Mouse (Mus musculus): ENCODE measurements around the gene Igsf11. TPM values are rescaled to one million over a fixed set of nuclear protein-coding genes. Genes with fewer than 3 reads are reported as not detected.
A peak's percentile ranks its signal among the peaks of the same experiment; 100 is the strongest.

The Igsf11 gene
- polyA plus RNA-seq, 1 experiment from 2014 or later = 0.31 TPM

DNA sequence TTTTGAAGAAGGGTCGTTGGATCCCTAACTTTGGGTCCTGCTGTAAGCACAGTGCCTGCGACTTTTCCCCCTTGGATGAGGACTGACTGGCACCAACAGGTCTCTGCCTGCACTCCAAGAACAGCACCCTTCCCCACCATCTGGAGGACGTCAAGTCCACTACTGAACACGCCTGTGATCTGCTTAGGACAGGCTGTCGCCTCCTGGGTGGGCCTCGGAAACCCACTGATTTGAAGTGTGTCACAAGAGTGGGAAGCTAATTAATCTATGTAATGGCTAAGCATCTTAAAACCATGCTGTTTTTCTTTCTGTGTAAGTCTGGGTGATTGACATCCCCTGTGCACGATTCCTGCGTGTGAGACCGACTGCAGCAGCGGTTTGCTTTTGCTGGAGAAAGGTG, 13.4 kb downstream of the Igsf11 start:
- 63% methylated on average over 10 of the region's 10 CpGs for WGBS
- Histone ChIP-seq H3K27me3 (replicated peaks) (peaks cover 41% of the 10 kb centered on the region), H3K36me3 (no peaks in the 10 kb centered on the region), H3K4me3 (no peak overlapping the region), H3K9me3 (replicated peaks) (no peaks in the 10 kb centered on the region), H3K9ac (no peak overlapping the region), H3K4me2 (no peak overlapping the region), H3K4me1 (replicated peaks) (no peaks in the 10 kb centered on the region), H3K27ac (ENCODE audit: poor library complexity, severe bottlenecking) (no peak overlapping the region)
- no peak for ATAC-seq (ENCODE audit: insufficient number of reproducible peaks, low FRiP score)

DNA sequence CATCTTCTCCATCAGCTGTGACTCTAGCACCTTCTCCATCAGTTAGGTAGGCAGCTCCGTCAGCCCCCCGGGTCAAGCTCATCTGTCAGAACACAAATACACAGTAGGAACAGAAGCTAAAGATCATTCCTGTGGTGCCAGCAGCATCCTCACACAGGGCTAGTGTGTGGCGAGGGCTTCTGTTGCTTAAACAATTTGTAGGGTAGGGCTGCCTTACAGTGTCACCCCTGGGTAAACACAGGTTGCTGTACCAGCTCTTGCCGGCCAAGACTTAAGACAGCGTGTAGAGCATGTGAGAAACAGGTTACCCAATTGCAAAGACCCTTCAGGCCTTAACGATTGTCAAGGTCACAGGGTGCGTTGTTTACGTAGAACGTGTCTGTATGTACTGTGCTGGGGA, 15.8 kb downstream of the Igsf11 start:
- Histone ChIP-seq H3K27me3 (replicated peaks) (peaks cover 31% of the 10 kb centered on the region), H3K27ac (ENCODE audit: poor library complexity, severe bottlenecking) (no peak overlapping the region), H3K9me3 (replicated peaks) (no peaks in the 10 kb centered on the region), H3K4me2 (no peak overlapping the region), H3K4me1 (replicated peaks) (peaks cover 4% of the 10 kb centered on the region; the same call in 1 of the 2 replicates), H3K9ac (no peak overlapping the region), H3K4me3 (no peak overlapping the region), H3K36me3 (no peaks in the 10 kb centered on the region)
- 76% methylated on average over 9 of the region's 9 CpGs for WGBS
- ATAC-seq (ENCODE audit: insufficient number of reproducible peaks, low FRiP score) = no peak

DNA sequence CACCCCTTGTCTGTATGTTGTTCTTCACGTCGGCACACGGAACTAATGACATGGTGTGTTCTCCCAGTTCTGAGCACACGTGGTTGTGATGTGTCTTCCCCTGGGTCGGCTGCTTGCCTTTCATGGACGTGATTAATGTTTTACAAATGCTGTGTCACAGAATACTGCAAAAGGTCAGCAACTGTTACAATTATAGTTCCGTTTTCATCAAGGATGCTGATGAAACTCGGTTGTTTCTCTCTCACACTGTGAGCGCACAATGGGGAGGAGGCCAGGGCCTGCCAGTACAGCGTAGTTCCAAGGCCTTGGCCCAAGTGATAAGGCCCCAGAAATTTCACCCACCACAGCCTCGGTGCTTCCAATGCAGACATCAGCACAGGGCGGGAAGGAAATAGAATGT, 17.0 kb downstream of the Igsf11 start:
- no peaks in the 10 kb centered on the region for H3K9me3 ChIP-seq (replicated peaks)
- 56% methylated on average over 12 of the region's 12 CpGs for WGBS
- peaks cover 19% of the 10 kb centered on the region for H3K27me3 ChIP-seq (replicated peaks)
- no peak for ATAC-seq (ENCODE audit: insufficient number of reproducible peaks, low FRiP score)
- no peak overlapping the region for H3K4me2 ChIP-seq
- H3K36me3 ChIP-seq = no peaks in the 10 kb centered on the region
- H3K4me1 ChIP-seq (replicated peaks) = peaks cover 4% of the 10 kb centered on the region; the same call in 1 of the 2 replicates
- H3K27ac ChIP-seq (ENCODE audit: poor library complexity, severe bottlenecking) = no peak overlapping the region
- H3K4me3 ChIP-seq = no peak overlapping the region
- H3K9ac ChIP-seq = no peak overlapping the region

DNA sequence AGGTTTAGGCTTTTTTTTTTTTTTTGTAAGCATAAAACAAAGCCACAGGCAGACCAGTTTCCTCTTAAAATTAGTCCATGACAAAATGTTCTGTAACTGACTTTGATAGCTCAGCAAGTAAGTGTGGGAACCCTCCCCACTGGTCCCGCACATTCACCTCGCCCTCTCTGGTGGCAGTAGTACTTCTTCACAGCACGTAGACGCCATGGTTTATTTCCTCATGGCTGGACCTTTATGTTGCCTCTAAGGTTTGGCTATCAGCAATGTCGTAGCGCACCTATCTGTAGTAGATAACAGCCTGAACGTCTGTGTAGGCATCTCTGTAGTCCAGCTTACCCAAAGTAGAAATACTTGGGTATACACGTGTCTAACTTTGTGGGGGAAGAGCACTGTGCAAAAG, 17.6 kb downstream of the Igsf11 start:
- WGBS = 47% methylated on average over 8 of the region's 8 CpGs

DNA sequence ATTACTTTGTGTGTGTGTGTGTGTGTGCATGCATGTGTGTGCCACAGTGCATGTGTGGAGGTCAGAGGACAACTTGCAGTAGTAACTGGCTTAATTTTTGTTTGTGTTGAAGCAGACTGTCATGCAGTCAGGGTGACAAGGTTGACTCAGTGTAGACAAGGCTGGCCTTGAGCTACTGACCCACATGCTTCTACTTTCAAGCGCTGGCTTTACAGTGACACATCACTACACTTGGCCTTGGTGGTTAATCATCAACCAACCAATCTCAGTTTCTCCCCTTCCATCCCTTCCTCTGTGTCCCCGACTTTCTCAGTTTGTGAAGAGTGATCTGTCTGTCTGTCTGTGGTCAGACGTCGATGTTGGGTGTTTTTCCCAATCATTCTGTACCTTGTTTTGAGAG, 23.0 kb downstream of the Igsf11 start:
- Histone ChIP-seq H3K4me3 (no peak overlapping the region), H3K9ac (no peak overlapping the region), H3K9me3 (replicated peaks) (no peaks in the 10 kb centered on the region), H3K27ac (ENCODE audit: poor library complexity, severe bottlenecking) (no peak overlapping the region), H3K36me3 (no peaks in the 10 kb centered on the region), H3K27me3 (replicated peaks) (no peaks in the 10 kb centered on the region), H3K4me2 (no peak overlapping the region), H3K4me1 (replicated peaks) (peaks cover 4% of the 10 kb centered on the region; the same call in 1 of the 2 replicates)
- WGBS = 77% methylated on average over 4 of the region's 4 CpGs
- ATAC-seq (ENCODE audit: insufficient number of reproducible peaks, low FRiP score) = no peak

More for the DNA sequence above, 17.6 kb downstream of the Igsf11 start:
- Histone ChIP-seq H3K36me3 (no peaks in the 10 kb centered on the region), H3K4me2 (no peak overlapping the region), H3K9ac (no peak overlapping the region), H3K27me3 (replicated peaks) (peaks cover 15% of the 10 kb centered on the region; the same call in 1 of the 2 replicates), H3K4me3 (no peak overlapping the region), H3K9me3 (replicated peaks) (no peaks in the 10 kb centered on the region), H3K4me1 (replicated peaks) (peaks cover 4% of the 10 kb centered on the region; the same call in 1 of the 2 replicates), H3K27ac (ENCODE audit: poor library complexity, severe bottlenecking) (no peak overlapping the region)
- no peak for ATAC-seq (ENCODE audit: insufficient number of reproducible peaks, low FRiP score)

DNA sequence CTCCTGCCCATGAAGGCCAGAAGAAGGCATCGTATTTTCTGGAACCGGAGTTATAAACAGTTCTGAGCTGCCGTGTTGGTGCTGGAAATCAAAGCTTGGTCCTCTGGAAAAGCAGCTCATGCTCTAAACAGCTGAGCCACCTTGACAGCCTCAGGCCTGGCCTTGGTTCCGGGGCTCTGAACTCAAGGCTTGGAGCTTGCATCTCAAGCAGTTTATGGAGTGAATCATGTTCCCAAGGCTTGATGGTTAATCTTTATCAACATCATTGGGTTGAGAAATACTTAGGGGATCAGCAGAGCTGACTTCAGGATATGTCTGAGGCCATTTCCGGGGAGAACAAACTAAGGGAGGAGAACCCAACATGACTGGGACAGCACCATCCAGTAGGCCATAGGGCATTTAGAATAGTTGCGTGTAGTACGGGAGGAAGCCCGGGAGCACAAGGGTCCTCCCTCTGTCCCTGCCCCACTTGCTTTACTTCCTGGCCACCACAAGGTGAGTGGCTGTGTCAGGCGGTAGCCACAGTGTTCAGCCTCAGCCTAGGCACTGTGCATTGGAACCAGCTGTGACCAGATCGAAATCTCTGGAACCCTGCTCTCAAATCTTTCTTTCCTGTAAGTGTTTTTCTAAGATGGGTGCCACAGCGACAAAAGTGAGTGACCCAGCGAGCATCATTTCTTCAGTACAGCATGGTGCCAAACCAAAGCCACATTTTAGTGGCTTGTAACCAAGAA, 23.7 kb downstream of the Igsf11 start:
- WGBS = 86% methylated on average over 12 of the region's 12 CpGs
- Histone ChIP-seq H3K9ac (no peak overlapping the region), H3K4me3 (no peak overlapping the region), H3K4me2 (no peak overlapping the region), H3K27ac (ENCODE audit: poor library complexity, severe bottlenecking) (no peak overlapping the region), H3K4me1 (replicated peaks) (peaks cover 4% of the 10 kb centered on the region; the same call in 1 of the 2 replicates), H3K27me3 (replicated peaks) (no peaks in the 10 kb centered on the region), H3K36me3 (no peaks in the 10 kb centered on the region), H3K9me3 (replicated peaks) (no peaks in the 10 kb centered on the region)
- no peak for ATAC-seq (ENCODE audit: insufficient number of reproducible peaks, low FRiP score)

DNA sequence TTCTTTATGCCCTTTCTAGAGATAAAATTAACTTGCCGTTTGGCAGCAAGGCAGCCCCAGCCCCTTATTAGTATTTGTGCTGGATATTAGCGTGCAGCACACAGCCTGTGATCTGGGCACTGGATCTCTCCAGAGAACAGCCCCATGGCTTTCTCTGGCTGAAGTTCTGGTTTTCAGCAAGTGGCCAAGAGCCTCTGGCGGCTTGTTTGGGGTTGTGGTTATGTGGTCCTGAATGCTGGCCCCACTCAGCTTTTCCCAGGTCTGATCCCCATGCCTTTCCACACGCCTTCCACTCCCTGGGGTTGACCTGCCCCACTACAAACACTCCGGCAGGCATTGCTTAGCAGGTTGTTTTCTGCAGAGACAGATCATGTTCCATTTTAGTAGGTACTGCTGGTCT, 24.4 kb downstream of the Igsf11 start:
- Histone ChIP-seq H3K4me2 (no peak overlapping the region), H3K27me3 (replicated peaks) (no peaks in the 10 kb centered on the region), H3K36me3 (no peaks in the 10 kb centered on the region), H3K27ac (ENCODE audit: poor library complexity, severe bottlenecking) (no peak overlapping the region), H3K4me1 (replicated peaks) (peaks cover 4% of the 10 kb centered on the region; the same call in 1 of the 2 replicates), H3K4me3 (no peak overlapping the region), H3K9ac (no peak overlapping the region), H3K9me3 (replicated peaks) (no peaks in the 10 kb centered on the region)
- WGBS = 81% methylated on average over 5 of the region's 5 CpGs
- no peak for ATAC-seq (ENCODE audit: insufficient number of reproducible peaks, low FRiP score)

DNA sequence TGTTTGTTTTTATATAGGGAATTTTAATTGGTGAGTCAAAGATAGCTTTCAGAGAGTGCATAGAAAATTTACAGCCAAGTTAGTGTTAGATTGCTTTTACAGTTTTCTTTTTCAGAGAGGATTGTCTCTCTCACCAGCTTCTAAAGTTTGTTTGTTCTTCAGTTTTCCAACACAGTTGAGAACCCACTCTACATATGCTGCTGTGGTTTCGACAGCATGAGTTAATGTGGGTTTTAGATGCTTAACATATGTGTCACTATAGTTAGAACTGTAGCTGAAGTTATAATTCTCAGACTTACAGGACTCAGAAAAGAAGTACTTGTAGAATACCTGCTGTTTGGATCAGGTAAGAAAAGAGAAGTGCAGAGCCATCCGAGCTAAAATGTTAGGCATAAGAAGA, 25.6 kb downstream of the Igsf11 start:
- WGBS = 77% methylated on average over 2 of the region's 2 CpGs
- Histone ChIP-seq H3K4me3 (no peak overlapping the region), H3K36me3 (no peaks in the 10 kb centered on the region), H3K4me1 (replicated peaks) (no peaks in the 10 kb centered on the region), H3K4me2 (no peak overlapping the region), H3K27me3 (replicated peaks) (no peaks in the 10 kb centered on the region), H3K9me3 (replicated peaks) (no peaks in the 10 kb centered on the region), H3K27ac (ENCODE audit: poor library complexity, severe bottlenecking) (no peak overlapping the region), H3K9ac (no peak overlapping the region)
- no peak for ATAC-seq (ENCODE audit: insufficient number of reproducible peaks, low FRiP score)

DNA sequence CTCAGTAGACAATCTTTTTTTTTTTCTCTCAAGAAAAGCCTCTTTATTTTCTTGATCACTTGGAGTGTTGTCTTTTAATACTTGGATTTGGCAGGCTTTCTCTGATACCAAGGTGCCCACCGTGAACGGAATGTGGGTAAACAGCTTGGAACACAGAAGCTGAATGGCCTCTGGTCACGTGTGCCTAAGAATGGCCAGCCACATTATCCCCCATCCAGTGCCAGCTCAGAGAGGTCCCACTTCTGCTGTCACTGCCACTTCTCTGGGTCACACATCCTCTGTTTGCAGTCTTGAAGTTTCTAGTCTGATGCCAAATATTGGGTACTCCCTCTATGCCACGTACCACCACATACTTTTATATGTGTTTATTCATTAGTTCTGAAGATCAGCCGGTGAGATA, 28.0 kb downstream of the Igsf11 start:
- Histone ChIP-seq H3K36me3 (no peaks in the 10 kb centered on the region), H3K27me3 (replicated peaks) (no peaks in the 10 kb centered on the region), H3K4me1 (replicated peaks) (no peaks in the 10 kb centered on the region), H3K4me3 (no peak overlapping the region), H3K27ac (ENCODE audit: poor library complexity, severe bottlenecking) (no peak overlapping the region), H3K9ac (no peak overlapping the region), H3K4me2 (no peak overlapping the region), H3K9me3 (replicated peaks) (no peaks in the 10 kb centered on the region)
- WGBS = 82% methylated on average over 5 of the region's 5 CpGs
- no peak for ATAC-seq (ENCODE audit: insufficient number of reproducible peaks, low FRiP score)

DNA sequence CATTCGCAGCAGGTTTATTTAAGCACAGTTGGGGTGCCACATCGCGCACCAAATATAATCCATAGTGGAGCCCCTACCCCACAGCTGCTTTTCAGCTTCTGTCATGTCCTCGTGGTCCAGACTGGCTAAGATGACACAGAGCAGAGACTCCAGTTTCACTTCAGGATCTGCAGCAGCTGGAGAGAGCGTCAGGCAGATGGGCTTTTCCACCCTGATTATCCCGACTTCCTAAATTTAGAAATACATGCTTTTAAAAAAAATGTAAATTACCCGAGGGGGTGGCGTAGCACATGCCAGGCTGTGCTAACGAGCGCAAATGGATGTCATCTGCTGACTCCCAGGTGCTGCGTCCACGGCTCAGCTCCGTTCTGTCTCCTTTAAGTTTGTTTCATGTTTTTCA, 32.5 kb downstream of the Igsf11 start:
- H3K27me3 ChIP-seq (replicated peaks) = no peaks in the 10 kb centered on the region
- no peaks in the 10 kb centered on the region for H3K36me3 ChIP-seq
- H3K4me3 ChIP-seq = no peak overlapping the region
- peak overlapping the region; percentile 47 for H3K4me2 ChIP-seq
- no peak overlapping the region for H3K27ac ChIP-seq (ENCODE audit: poor library complexity, severe bottlenecking)
- H3K9ac ChIP-seq = no peak overlapping the region
- WGBS = 51% methylated on average over 13 of the region's 13 CpGs
- H3K9me3 ChIP-seq (replicated peaks) = no peaks in the 10 kb centered on the region
- H3K4me1 ChIP-seq (replicated peaks) = no peaks in the 10 kb centered on the region
- ATAC-seq (ENCODE audit: insufficient number of reproducible peaks, low FRiP score) = no peak

DNA sequence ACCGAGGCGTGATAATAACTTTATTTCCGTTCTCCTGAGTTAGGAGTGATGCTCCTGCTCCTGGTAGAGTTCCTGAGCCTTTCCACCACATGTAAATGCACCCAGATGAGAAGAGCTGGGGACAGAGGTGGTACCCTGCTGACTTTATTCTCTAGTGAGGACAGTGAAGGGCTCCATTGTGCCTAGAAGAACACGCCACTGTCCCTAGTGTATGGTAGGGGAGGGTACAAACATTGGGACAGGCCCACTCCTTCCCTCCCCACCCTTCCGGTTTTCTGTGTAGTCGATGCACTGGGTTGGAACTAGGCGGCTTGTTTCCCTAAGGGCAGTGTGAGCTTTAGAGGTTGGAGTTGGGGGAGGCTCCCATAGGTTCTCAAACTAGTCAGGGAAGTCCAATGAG, 36.3 kb downstream of the Igsf11 start:
- H3K27me3 ChIP-seq (replicated peaks) = no peaks in the 10 kb centered on the region

DNA sequence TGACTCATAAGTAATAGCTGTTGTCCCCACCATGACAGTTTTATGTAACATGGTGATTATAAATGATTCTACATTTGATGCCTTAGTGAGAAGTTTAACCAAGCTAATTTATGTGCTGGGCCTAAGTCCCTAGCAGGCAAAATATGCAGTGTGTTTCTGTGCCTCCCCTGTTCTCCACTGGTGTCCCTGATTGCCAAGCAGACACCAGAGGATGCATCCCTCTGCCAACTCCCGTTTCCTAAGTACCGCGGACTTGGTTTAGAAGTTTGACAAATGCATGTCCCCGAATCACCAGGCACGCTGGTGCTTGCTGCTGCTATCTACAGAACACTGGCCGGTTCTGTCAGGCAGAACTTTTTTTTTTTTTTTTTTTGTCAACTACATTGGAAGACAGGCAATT, 39.0 kb downstream of the Igsf11 start:
- ATAC-seq (ENCODE audit: insufficient number of reproducible peaks, low FRiP score) = no peak
- WGBS = 55% methylated on average over 6 of the region's 6 CpGs
- Histone ChIP-seq H3K4me3 (no peak overlapping the region), H3K9ac (no peak overlapping the region), H3K9me3 (replicated peaks) (no peaks in the 10 kb centered on the region), H3K4me2 (no peak overlapping the region), H3K4me1 (replicated peaks) (no peaks in the 10 kb centered on the region), H3K27ac (ENCODE audit: poor library complexity, severe bottlenecking) (no peak overlapping the region), H3K36me3 (no peaks in the 10 kb centered on the region), H3K27me3 (replicated peaks) (no peaks in the 10 kb centered on the region)

More for the DNA sequence above, 36.3 kb downstream of the Igsf11 start:
- Histone ChIP-seq H3K4me3 (no peak overlapping the region), H3K9ac (no peak overlapping the region), H3K4me2 (no peak overlapping the region), H3K27ac (ENCODE audit: poor library complexity, severe bottlenecking) (no peak overlapping the region), H3K36me3 (no peaks in the 10 kb centered on the region), H3K4me1 (replicated peaks) (no peaks in the 10 kb centered on the region), H3K9me3 (replicated peaks) (no peaks in the 10 kb centered on the region)
- no peak for ATAC-seq (ENCODE audit: insufficient number of reproducible peaks, low FRiP score)
- WGBS = 84% methylated on average over 7 of the region's 7 CpGs
